ENCODE assay signal across 8 mouse cellular contexts in genomic region chr2:163675144-163675619, GRCm38 (mm10). TPM values are rescaled to one million over a fixed set of nuclear protein-coding genes. Genes with fewer than 3 reads are reported as not detected.
DNase-seq lines count a peak whose midpoint lies in the region; ATAC-seq and TF ChIP-seq lines count a peak whose summit lies in the region.

No protein-coding gene starts in this region.

- no peak for TF ChIP-seq CTCF in intestine, postnatal 0 days (IDR thresholded peaks at IDR 0.05; ENCODE audit: low read depth)
- TF ChIP-seq CTCF in spleen, adult 2 months (IDR thresholded peaks at IDR 0.05; ENCODE audit: extremely low read depth, insufficient read depth, insufficient read length, insufficient replicate concordance): no peak

- no peaks in the 10 kb centered on the region for H3K9me3 ChIP-seq in intestine, embryonic 14.5 days (ENCODE audit: control insufficient read depth, low read length)
- H3K9me3 ChIP-seq in intestine, postnatal 0 days (ENCODE audit: control insufficient read depth): no peaks in the 10 kb centered on the region
- no peaks in the 10 kb centered on the region for H3K9me3 ChIP-seq in heart, embryonic 13.5 days

- H3K27me3 ChIP-seq in intestine, embryonic 14.5 days (replicated peaks; ENCODE audit: control insufficient read depth, insufficient read depth, low read length): no peaks in the 10 kb centered on the region
- no peaks in the 10 kb centered on the region for H3K27me3 ChIP-seq in intestine, postnatal 0 days (replicated peaks; ENCODE audit: control insufficient read depth, insufficient read depth, low read length)
- H3K27me3 ChIP-seq in spleen, adult 2 months (ENCODE audit: control insufficient read depth, insufficient read depth, low read length): no peaks in the 10 kb centered on the region
- no peaks in the 10 kb centered on the region for H3K27me3 ChIP-seq in heart, embryonic 13.5 days (replicated peaks)

- H3K27ac ChIP-seq in intestine, embryonic 14.5 days (ENCODE audit: low read depth): peak overlapping the region; percentile 70
- no peak overlapping the region for H3K27ac ChIP-seq in intestine, postnatal 0 days (ENCODE audit: low read depth, low read length)
- peak overlapping the region; percentile 77 for H3K27ac ChIP-seq in spleen, adult 2 months (ENCODE audit: insufficient read depth, low read length)
- peak overlapping the region; percentile 86 for H3K27ac ChIP-seq in heart, embryonic 13.5 days (replicated peaks)

- peak; percentile 75 for ATAC-seq in intestine, embryonic 14.5 days (replicated peaks; ENCODE audit: low FRiP score, low TSS enrichment, low read depth)
- ATAC-seq in intestine, postnatal 0 days: no peak
- ATAC-seq in heart, embryonic 13.5 days (ENCODE audit: extremely low read depth, insufficient number of reproducible peaks, low FRiP score, low TSS enrichment): peak; percentile 45; the same call in 1 of the 2 replicates

- peak overlapping the region; percentile 22 for H3K4me2 ChIP-seq in intestine, embryonic 14.5 days (ENCODE audit: low read length)
- H3K4me2 ChIP-seq in intestine, postnatal 0 days (replicated peaks; ENCODE audit: low read depth): no peak overlapping the region
- H3K4me2 ChIP-seq in heart, embryonic 13.5 days: peak overlapping the region; percentile 36

- H3K4me3 ChIP-seq in intestine, embryonic 14.5 days (ENCODE audit: low read depth, low read length): no peak overlapping the region
- no peak overlapping the region for H3K4me3 ChIP-seq in intestine, postnatal 0 days (ENCODE audit: low read depth, low read length)
- H3K4me3 ChIP-seq in spleen, adult 2 months (ENCODE audit: extremely low read depth, insufficient read depth, insufficient read length): no peak overlapping the region
- no peak overlapping the region for H3K4me3 ChIP-seq in heart, embryonic 13.5 days

- 27% methylated on average over 5 of the region's 5 CpGs for WGBS in intestine, embryonic 14.5 days
- WGBS in intestine, postnatal 0 days: 51% methylated on average over 5 of the region's 5 CpGs
- WGBS in spleen, adult 2 months: 78% methylated on average over 5 of the region's 5 CpGs
- 21% methylated on average over 5 of the region's 5 CpGs for WGBS in heart, embryonic 13.5 days

- H3K4me1 ChIP-seq in intestine, embryonic 14.5 days (replicated peaks; ENCODE audit: control insufficient read depth, insufficient read depth, low read length): peaks cover 35% of the 10 kb centered on the region
- H3K4me1 ChIP-seq in intestine, postnatal 0 days (replicated peaks; ENCODE audit: control insufficient read depth, insufficient read depth, low read length): 0 out of 2 replicates have a peak, but pooled peaks cover 3% of the 10 kb centered on the region
- peaks cover 45% of the 10 kb centered on the region; the same call in 1 of the 2 replicates for H3K4me1 ChIP-seq in spleen, adult 2 months (ENCODE audit: control insufficient read depth, insufficient read depth, insufficient read length)
- peaks cover 59% of the 10 kb centered on the region for H3K4me1 ChIP-seq in heart, embryonic 13.5 days

- no peak overlapping the region for H3K9ac ChIP-seq in intestine, embryonic 14.5 days (ENCODE audit: low read length)
- H3K9ac ChIP-seq in intestine, postnatal 0 days (ENCODE audit: low read depth, low read length): no peak overlapping the region
- peak overlapping the region; percentile 64 for H3K9ac ChIP-seq in heart, embryonic 13.5 days

- H3K36me3 ChIP-seq in intestine, embryonic 14.5 days (ENCODE audit: control insufficient read depth, insufficient read depth, low read length): no peaks in the 10 kb centered on the region
- no peaks in the 10 kb centered on the region for H3K36me3 ChIP-seq in intestine, postnatal 0 days (ENCODE audit: control insufficient read depth, insufficient read depth)
- H3K36me3 ChIP-seq in spleen, adult 2 months (ENCODE audit: control insufficient read depth, insufficient read depth, low read length): peaks cover 1% of the 10 kb centered on the region; the same call in 1 of the 2 replicates
- H3K36me3 ChIP-seq in heart, embryonic 13.5 days: no peaks in the 10 kb centered on the region

- no peak for TF ChIP-seq POLR2A in spleen, adult 2 months (IDR thresholded peaks at IDR 0.05; ENCODE audit: low read depth, low read length)

- DNase-seq in intestine, embryonic 14.5 days (ENCODE audit: low spot score): no peak
- no peak for DNase-seq in spleen, adult 2 months (ENCODE audit: low read depth in 1 of 2, low spot score in 2 of 2)
- no peak for DNase-seq in spleen, adult 12 weeks (ENCODE audit: low spot score)
- DNase-seq in right cerebral cortex, postnatal 25 days: peak; percentile 41
- DNase-seq in yolk sac, embryonic 10.5 days (ENCODE audit: low spot score): no peak
- DNase-seq in B cell, adult 2 months: no peak

RNA-seq across cellular contexts. Expression of gene Pkig, which starts 17.0 kb away (rescaled TPM):
- 130 and 131 TPM in 2 replicates for polyA plus RNA-seq in intestine, embryonic 14.5 days (2014; fragmentation: Nextera tagmentation; extraction: Ambion mirVana)
- polyA plus RNA-seq in intestine, postnatal 0 days (2015; fragmentation: Nextera tagmentation; extraction: Ambion mirVana): 114 and 116 TPM in 2 replicates
- polyA plus RNA-seq in spleen, adult 2 months (2012; rRNA removed): 138 and 179 TPM in 2 replicates
- polyA plus RNA-seq in heart, embryonic 13.5 days (2015; fragmentation: Nextera tagmentation; extraction: Ambion mirVana): 233 and 270 TPM in 2 replicates

RNA-seq across cellular contexts. Expression of gene Serinc3, which starts 30.3 kb away (rescaled TPM):
- 54.3 and 60.7 TPM in 2 replicates for polyA plus RNA-seq in intestine, embryonic 14.5 days (2014; fragmentation: Nextera tagmentation; extraction: Ambion mirVana)
- 61.3 and 68.5 TPM in 2 replicates for polyA plus RNA-seq in intestine, postnatal 0 days (2015; fragmentation: Nextera tagmentation; extraction: Ambion mirVana)
- 400 and 443 TPM in 2 replicates for polyA plus RNA-seq in spleen, adult 2 months (2012; rRNA removed)
- 50.1 and 51.8 TPM in 2 replicates for polyA plus RNA-seq in heart, embryonic 13.5 days (2015; fragmentation: Nextera tagmentation; extraction: Ambion mirVana)
